Mouse (Mus musculus) heart, postnatal 14 days (tissue): ENCODE data around the gene Irf3. TPM values are rescaled to one million over a fixed set of nuclear protein-coding genes. Genes with fewer than 3 reads are reported as not detected.

ENCODE experiments used
- DNase-seq, 2 experiments: peaks; one replicate each; pipeline ENCODE4 v3.0.0; 2021 to 2022
- intact Hi-C: fragments of 180-260 bp; cut with DNase I; formaldehyde crosslinking; loops from one replicate; pipeline ENCODE4 v1.15.1; 2025
- total RNA-seq, 2 experiments: library from RNA; stranded (reverse); gene quantifications; 2 replicates each; pipeline ENCODE4 v1.2.3; 2021

Irf3 gene
- total RNA-seq, 2 experiments from 2014 or later = 36.5 to 40.2 TPM

DNA sequence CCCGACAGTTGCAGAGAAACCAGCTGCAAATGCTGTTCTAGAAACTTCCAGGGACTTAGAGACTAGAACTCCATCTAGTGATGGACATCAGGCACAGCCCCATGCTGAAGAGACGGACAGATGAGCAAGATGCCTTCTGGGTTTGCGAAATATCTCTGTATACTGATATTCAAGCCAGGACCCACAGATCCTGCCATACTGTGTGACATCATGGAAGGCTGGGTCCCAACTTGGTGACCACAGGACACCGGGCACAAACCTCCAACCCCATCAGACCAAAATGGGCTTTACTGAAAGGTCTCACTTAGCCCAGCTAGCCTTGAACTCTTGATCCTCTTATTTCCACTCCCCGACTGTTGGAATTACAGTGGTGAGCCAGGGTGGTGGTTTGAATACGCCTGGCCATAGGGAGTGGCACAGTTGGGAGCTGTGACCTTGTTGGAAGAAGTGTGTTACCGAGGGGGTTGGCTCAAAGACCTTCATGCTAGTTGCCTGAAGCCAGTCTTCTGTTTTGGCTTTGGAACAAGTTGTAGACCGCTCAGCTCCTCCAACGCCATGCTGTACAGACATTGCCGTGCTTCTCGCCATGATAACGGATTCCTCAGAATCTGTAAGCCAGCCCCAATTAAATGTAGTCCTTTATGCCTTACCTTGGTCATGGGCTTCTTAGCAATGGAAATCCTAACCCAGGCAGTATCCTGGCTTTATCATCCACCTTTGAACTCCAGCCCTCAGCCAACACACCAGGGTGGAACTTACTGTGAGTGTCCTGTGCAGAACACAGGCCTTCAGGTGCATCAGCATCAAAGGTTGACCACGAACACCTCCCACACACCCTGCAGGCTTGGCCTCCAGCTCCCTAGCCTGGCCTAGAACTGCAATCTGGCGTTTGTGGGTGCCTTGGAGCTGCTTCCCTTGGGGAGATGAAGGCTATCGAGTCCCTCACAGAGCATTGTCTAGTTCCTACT is 27.1 kb downstream of the Irf3 start:
- intact Hi-C loops = no loop called here

DNA sequence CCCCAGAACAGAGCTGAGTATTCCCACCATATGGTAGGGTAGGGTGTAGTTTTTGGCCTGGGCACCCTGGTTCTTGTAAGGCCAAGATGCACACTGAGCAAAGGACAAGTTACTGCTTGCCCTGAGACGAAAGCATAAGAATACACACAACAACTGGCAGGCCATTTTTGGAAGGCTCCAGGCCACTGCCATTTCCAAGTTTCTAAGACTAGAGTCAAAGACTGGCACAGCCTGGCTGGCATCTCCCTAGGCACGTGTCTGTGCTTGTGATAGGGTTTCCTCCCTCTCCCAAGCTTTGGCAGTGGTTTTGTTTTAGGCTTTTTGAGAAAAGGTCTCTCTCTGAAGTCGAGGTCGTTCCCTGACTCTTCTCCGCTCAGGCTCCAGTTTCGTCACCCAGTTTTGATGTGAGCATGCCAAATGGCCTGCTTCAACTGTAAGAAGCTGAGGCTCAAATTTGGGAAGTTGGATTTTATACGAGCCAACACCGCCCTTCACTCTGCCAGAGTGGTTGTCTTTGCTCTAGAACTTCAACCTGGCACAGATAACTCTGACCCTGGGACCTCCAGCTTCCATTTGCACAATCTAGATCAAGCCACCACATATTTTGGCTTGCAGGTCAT is 28.3 kb downstream of the Irf3 start:
- DNase-seq = no peak
- intact Hi-C loops = no loop called here

More for the DNA sequence above, 27.1 kb downstream of the Irf3 start:
- DNase-seq = no peak

DNA sequence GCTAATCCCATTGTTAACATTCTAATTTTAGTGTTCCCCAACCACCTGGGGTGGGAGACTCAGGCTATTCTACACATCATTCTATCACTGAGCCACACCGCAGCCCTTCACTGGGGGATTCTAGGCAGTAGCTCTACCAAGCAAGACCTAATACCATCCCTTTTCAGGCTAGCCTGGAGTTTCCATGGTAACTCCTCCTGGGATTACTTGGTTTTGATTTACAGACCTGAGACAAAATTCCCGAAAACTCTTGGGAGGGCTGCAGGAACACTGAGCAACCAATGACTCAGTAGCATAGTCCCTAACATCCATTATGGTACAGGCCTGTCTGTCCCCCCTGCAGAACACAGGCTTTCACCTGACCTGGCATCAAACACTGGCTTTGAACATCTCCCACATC is 28.8 kb downstream of the Irf3 start:
- intact Hi-C loops = no loop called here

DNA sequence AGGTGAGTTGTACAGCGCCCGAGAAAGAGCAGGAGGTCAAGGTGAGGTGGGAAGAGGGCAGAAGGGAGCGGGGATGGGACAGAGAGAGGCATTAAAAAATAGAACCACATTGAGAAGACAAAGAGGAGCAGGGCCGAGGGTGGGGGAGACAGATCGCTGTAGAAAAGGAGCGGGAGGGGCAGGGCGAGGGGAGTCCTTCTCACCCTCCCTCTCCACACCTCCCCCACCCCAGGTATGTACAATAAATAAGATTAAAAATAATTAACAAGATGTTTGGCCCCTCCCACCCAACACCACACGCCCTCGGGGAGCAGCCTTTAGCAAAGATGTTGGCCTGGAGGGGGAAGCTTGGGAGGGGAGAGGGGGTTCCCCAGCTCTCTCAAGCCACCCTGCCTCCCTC is 30.3 kb downstream of the Irf3 start:
- no peak for DNase-seq
- intact Hi-C loops = no loop called here

More for the DNA sequence above, 28.8 kb downstream of the Irf3 start:
- no peak for DNase-seq

DNA sequence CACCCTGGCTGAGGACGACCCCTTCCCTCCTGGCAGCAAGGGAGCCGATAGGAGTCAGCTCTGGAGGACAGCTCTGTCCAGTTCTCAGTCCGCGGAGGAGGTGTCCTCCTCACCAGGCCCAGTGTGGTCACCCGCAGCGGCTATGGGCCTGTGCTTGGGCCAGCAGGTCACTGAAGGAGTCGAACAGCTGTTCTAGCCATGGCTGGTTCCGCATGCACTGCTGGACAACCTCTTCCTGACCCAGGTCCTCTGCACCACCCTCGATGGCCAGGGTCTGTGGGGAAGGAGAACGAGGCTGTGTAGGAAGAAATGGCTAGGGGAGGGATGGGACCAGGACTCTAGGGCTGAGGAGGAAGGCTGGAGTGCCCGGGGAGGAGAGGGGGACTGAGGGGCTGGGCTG is 30.9 kb downstream of the Irf3 start:
- DNase-seq = no peak
- intact Hi-C loops = no loop called here

DNA sequence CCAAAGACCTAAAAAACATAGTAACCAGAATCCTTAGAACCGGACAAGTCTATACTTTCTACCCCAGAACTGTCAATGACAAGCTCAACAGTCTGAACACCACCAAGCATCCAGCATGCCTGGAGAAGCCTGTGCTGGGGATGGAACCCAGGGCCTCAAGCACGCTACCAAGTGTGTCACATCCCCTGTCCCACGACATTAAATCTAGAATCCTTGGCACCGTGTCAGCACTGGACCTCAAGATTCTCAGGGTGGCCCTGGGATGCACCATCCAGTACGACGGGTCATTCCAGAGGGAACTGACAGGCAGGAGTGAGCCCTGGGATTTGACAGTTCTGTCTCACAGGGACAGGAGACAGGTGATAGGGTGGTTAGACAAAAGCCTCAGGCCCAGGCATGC is 32.5 kb downstream of the Irf3 start:
- intact Hi-C loops = no loop called here

DNA sequence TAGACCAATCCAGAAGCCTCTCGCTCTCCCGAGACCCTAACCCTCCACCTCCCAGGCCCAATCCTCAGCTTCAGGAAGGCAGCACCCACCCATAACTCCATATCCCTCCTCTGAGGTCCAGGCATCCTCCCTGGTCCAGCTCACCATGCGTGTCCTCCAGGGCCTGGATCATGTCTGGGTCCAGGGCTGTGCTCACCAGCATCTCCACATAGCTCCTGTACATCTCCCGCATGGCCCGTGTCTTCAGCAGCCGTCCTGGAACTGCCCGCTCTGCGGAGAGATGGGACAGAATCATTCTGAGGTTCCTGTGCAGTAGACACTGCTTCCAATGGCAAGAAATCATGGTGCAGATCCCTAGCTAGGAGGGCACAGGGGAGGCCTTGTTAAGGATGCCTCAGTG is 33.4 kb downstream of the Irf3 start:
- no peak for DNase-seq
- intact Hi-C loops = no loop called here

More for the DNA sequence above, 32.5 kb downstream of the Irf3 start:
- DNase-seq = no peak

DNA sequence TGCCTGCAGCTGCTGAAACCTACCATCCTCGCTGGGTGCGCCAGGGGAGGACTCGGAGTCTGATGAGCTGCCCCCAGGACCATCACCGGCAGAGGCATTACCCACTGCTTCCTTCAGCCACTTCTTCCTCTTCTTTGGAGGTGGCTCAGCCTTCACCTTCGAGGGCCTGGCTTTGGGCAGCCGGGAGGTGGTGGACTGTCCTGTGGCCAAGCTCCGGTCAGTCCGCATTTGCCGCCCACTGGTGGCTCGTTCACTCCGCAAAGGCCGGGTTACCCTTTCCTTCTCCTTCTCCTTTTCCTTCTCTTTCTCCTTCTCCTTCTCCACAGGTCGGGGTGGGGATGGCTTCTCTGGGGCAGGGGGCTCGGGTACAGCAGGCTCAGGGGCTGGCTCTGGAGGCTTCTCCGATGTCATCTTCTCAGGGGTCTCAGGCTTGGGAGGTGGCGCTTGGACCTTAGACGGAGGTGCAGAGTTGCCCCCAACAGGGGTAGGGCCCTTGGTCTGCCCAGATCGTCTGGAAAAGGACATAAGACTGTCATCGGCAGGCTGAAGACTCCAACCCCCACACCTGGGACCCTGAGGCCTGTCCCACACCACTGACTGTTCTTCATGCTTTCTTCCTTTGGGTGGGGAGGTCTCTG is 36.4 kb downstream of the Irf3 start:
- intact Hi-C loops = no loop called here
- DNase-seq = no peak

DNA sequence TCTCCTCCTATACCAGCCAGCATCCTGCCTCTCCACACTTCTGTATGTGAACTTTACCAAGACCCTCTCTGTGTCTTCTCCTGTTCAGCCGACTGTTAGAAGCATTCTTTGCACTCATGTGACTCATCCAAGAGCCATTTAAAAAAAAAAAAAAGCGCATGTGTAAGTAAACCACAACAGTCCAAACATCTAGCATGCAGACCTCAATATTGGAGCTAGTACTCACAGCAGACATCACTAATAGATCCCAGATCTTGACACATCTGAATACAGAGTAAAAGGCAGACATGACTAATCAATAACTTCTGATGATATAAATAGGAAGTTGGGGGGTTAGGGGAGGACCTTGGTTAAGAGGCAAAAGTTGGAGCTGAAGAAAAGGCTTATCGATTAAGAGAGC is 38.2 kb downstream of the Irf3 start:
- DNase-seq = no peak
- intact Hi-C loops = no loop called here

DNA sequence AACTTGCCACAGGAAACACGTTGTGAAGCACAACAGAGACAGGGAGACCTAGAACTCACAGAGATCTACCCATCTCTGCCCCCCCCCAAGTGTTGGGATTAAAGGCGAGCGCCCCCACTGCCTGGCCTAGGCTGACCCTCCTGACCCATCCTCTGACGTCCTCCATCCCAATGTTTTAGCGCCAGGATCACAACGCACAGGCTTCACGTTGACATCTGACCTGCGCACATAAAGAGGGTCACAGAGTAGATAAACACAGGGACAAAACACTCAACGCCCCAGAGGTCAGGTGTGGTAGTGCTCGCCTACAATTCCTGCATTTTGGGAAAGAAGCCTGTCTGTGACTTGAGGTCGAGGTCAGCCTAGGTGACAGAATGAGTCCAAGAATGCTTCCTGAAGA is 39.3 kb downstream of the Irf3 start:
- intact Hi-C loops = no loop called here
- DNase-seq = no peak

DNA sequence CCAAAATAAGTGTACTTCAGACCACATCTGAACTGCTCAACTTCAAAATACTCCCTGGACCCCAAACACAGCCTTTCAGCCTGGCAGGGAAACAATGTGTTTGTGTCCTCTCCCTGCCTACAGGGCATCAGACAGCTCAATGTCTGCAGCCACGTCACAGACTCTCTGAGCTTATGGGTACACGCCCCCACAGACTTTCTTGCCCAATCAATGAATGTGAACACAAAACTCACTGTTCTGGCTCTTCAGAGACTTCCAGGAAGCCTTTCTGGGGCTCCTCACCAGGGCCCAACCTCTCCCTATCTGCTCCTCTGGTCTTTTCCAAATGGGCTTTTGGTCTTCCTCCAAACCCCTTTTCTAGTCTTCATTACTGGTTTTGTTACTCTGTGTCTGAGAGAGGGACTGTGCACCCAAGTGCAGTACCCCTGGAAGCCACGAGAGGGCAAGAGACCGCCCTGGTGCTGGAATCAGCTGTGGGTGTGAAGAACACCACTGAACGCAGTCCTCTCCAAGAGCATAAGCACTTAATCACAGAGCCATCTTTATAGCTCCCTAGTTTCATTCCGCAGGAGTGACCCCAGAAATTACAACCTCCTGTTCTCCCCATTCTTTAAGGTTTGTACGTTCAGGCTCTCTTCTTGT is 40.4 kb downstream of the Irf3 start:
- DNase-seq = peak; percentile 66 to 75
- intact Hi-C loops = no loop called here

DNA sequence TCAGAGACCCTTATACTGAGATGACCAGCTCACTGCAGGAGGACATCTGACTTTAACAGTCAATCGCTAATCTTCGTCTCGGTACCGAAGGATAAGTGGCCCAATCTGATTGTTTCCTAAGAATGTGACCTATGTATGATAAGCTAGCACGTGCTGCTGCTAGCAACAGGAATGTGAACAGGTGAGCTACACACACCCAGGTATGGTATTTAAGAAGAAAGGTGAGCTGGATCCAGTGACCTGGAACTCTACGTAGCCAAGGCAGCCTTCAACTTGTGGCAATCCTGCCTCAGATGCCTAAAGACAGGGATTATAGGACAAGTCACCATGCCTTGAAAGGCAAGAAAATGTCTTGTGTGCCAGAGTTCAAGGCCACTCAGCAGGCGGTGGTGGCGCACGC is 41.0 kb downstream of the Irf3 start:
- no peak for DNase-seq
- intact Hi-C loops = no loop called here

DNA sequence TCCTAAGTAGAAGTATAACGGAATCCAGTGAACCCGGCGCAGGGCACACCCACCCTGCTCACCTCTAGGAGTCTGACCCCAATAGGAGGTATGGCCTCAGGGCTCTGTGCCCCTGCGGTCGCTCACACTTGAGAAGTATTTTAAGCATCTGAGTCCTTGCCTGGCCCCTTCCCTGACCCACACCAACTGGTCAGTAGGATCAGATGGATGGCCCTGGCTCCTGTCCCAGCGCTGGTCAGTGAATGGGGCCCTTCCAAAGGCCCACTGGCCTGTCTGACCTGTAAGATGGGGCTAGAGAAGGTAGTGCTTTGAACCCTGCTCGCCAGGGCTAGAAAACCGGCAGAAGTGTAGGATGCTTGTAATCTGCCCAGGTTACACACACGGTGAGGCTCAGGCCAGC is 43.4 kb downstream of the Irf3 start:
- no peak for DNase-seq
- intact Hi-C loops = no loop called here

DNA sequence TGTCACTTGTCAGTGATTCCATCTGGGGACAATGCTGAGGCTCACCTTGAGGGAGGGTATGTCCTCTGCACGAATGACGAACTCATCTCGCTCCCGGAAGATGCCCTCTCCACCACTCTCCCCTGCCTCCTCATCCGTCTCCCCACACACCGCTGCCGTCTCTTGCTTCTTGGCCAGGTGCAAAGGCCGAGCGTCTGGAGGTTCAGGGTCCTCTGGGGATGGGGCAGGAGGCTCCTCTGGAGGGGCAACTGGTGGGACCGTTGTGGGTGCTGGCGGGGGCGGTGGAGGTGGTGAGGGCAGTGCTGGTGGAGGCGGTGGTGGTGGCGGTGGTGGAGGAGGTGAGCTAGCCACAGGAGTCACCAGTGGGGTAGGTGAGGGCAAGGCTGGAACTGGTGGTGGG is 45.9 kb downstream of the Irf3 start:
- DNase-seq = no peak
- intact Hi-C loops = no loop called here

DNA sequence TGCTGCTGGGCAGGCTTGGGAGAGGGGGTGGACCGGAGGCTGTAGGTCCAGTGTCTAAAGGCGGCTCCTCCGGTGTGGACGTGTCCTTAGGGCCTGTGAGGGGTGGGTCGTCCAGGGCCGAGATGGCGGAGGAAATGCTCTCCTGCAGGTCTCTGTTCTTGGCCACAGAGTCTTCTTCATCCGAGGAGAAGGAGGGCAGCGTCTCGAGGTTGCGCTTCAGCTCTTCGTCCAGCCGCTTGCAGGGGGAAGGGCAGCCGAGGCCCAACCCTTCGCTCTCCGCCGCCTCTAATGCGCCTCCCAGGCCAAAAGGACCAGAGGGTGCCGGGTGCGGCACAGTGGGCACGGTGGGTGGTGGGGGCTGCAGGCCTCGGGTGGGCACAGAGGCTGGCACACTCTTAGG is 48.3 kb downstream of the Irf3 start:
- intact Hi-C loops = no loop called here
- no peak for DNase-seq

DNA sequence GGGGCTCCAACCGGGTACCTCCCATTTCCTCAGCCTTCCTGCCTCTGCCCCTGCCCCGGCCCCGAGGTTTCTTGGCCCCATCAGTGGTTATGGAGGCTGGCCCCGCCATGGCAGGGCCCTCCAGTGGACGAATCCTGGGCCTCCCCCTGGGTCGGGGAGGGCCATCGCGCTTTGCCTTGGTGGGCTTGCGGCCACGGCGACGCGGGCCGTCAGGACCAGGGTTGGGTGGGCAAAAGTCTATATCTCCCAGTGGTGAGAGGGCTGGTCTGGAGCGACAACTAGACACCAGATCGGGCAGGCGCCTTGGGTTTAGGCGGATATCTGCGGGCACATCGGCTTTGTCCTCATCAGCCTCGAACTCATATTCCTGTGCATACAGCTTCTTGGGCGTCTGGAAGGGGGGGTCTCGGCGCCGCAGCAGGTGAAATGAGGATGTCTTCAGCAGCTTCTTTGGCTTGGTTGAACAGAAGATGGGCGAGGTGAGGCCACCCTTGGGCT is 49.5 kb downstream of the Irf3 start:
- DNase-seq = no peak
- intact Hi-C loops = no loop called here

DNA sequence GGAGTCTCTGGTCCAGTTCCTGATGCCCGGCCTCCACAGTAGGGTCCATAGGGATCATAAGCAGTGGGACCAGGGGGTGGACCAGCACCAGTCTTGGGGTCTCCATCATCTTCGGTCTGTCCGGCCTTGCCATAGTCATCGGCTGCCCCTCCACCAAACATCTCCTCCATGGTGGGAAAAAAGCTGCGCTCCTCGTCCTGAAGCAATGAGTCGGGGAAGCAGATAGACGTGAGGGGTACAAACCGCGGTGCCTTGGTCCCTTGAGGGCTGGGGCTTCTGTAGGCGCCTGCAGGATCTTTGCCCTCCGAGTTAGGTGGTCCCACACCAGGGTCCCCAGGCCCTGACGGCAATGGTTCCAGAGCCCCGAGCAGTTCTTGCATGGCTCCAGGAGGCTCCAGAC is 50.0 kb downstream of the Irf3 start:
- DNase-seq = no peak
- intact Hi-C loops = no loop called here

DNA sequence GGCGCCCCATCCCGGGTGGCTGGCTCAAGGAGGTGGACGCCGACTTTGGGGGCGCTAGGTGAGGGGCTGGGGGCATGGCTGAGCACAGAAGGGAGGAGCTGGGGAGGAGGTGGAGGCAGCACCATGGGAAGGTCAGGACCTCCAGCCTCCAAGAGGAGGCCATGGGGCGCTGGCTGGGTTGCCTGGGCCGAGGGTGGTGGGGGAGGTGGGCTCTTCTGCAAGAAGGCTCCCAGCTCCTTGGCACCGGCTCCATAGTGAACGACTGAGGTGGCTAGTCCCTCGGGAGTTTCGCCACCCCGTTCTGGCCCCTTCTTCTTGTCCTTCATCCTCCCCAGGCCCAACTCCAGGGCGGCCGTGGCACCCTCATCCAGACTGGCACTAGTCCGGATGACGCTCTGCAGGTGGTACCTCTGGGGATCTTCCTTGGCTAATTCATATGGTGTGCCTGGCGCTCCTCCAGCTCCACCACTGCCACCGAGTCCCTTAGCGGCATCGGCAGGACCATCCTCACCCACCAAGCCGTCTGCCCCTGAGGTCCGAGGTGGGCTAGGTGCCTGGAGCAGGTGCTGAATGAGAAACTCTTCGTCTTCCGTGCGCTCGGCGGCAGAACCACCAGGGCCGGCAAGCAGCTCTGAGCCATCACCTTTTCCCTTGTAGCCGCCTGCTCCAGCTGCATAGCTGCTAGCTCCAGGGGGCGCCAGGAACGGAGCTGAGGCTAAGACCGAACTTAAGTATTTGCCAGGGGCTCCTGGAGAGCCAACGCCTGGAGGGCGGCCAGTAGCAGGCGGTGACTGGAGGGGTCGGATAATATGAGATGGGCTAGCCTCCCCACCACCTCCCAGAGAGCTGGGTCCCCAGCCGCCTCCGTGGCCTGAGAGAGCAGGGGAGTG is 50.8 kb downstream of the Irf3 start:
- intact Hi-C loops = no loop called here

DNA sequence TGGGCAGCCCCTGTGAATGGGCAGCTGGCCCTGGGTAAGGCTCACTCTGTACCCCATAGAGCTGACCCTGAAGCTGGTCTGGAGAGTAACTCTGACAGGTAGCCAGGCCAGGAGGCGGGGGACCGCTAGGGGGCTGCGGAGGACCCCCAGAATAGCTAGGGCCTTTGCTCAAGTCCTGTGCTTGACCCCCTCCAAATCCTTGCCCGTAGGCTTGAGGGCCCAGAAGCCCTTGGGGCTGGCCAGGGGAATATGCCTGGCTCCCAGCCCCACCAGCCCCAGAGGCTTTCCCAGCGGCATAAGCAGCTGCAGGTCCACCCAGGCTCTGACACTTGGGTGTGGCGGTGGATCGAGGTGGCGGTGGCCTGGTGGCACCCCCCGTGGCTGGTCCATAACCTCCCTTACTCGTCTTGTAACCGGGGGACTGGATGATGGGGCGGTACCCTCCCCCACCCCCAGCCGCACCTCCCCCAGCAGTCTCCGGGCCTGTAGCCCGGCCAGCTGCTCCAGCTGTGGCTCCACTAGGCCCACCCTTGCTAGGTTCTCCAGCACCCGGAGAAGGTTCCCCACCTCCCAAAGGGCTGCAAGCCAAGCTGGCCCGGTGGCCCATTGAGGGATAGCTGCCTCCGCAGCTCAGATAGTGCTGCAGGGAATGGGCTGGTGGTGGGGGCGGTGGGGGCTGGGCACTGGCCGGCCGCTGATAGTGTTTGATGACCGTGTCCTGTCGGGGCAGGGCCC is 51.6 kb downstream of the Irf3 start:
- intact Hi-C loops = no loop called here
- DNase-seq = peak; percentile 62 to 63

More for the DNA sequence above, 50.8 kb downstream of the Irf3 start:
- no peak for DNase-seq
